Mouse (Mus musculus): Measurements from ENCODE around the gene Eci1.

- peak; percentile 78 for TF ChIP-seq CTCF (IDR thresholded peaks at IDR 0.05; ENCODE audit: insufficient read depth, low read length)
- TF ChIP-seq POLR2A (IDR thresholded peaks at IDR 0.05; ENCODE audit: borderline replicate concordance, extremely low read depth, low read depth, low read length), result no peak
Observed at GRCm38 (mm10) chr17:24389865-24390264, 36.6 kb upstream of the Eci1 start.
